Mouse (Mus musculus): ENCODE results near the gene Adh6b.

Adh6b gene

DNA sequence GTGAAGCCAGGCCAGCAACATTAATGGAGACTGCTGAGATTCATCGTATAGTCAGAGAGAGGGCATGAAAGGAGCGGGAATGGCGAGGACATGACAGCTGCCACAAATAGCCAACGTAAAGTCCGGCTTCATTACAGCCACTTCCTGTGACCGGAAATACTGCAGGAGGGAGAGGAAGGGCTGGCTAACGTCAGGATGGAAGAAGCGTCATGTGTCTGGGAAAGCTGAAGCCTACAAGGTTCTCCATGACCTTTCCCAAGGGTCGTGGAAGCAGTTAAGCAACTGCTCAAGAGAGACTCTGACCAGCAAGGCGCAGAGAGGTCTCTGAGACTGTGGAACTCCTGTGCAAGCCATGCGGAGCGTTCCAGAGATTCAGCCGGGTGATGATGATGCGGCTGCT is at the start of gene Adh6b:
Gene Adh6b (plus strand): TSS at position 305 of the 400 bp plus-strand sequence.
- peak; percentile 90 for DNase-seq

DNA sequence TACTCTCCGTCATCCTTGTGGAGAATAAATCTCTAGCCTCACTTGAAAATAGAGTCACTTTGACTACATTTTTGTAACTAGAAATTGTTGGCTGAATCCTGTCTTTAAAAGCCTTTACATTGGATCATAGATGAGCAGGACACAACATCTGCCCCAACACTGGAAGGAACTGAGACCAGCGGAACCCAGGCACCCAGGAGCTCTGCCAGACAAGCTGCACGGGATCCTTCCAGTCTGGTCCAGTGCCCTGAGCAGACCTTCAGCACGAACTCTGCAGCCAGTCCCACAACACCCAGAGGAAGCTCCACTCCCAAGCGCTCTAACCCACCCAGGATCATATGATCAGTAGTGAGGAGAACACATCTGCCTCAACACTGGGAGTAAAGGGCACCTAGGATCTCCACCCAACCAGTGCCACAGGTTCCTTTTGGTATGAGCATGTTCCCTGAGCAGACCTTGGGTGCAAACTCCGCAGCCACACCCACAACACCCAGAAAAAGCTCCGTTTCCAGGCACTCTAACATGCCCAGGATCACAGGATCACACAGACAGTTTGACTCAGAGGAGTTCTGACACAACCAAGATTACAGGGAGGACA is 48.2 kb upstream of the Adh6b start:
- peak; percentile 86 for DNase-seq

DNA sequence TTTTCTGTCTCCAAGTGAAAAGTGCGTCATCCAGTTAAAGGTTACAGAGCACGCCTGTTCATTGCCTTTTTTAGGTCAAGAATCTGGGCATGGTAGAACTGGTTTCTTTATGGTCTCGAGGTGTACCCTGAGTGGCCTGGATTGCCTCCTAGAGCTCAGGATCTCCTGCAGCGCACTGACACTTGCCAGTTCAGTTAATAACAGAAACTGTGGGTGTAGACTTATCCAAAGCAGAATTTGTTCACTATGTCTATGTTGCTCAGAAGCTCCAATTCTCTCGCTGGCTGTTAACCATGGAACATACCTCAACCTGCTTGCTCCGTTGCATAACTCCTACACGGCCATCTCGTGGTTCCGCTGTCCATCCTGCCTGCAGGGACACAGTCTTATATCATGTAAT is 41.4 kb upstream of the Adh6b start:
- peak; percentile 69 for DNase-seq

DNA sequence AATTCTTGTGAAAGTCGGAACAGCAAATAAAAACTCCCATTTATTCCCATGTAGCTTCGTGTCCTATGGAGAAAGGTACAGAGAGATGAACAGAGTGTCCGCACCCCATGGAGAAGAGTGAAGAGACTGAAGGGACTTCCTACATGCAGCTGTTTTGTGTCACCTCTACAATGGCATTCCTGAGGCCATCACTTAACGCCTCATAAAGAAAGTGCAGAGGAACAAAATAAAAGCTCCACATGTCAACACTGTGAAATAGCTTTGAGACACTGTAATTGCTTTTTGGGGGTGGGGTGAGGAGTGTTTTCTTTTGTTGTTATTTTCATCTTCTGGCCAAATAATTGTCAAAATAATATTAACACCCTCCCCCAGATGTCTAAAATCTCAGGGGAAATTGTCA is 38.9 kb upstream of the Adh6b start:
- peak; percentile 73 for DNase-seq

DNA sequence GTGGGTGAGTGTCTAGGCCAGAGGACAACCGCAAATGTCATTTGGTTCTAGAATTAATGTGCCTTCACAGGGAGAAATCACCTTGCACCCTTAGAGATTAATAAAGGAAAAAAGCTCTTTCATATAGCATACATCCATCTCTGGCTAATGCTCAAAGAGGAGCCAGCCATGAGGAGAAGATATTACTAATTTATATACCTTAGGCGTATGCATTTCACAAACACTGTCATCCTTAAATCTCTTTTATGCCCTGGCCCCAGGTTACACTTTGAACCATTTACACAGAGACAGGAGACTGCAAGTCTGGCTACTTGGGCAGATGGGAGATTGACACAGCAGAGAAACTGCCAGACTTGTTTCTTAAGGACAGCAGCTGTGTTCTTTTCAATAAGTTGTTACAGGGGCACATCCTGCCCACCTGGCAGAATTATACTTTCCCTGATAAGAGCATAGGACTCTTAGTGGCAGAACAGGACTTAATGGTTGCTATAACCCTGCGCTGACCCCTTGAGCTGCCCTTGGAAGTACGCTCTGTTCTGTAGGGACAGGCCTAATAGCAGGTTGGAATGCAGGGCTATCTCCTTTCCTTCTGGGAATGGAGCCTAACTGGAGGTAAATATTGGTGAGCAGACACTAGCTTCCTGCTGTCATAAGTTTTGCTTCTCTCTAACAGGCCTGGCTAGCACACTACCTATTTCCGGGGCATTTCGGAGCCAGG is 37.6 kb upstream of the Adh6b start:
- DNase-seq = peak; percentile 95

DNA sequence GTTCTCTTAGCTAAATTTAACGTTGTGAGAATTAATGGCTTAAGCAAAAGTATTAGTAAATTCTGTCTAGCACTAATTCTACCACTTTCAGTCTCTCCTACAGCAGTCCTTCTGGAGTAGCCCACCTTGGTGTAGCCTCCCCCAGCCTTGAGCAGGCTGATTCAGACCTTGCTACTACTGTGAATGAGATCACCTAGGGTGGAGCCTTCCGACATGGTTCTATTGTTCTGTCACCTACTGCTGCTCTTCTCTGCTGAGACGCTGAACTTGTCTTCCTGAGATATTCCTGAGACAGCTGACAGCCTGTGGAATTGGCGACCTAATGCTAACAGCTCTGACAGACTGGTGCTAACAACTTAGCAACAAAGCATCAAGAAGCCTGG is 37.1 kb upstream of the Adh6b start:
- peak; percentile 92 for DNase-seq

DNA sequence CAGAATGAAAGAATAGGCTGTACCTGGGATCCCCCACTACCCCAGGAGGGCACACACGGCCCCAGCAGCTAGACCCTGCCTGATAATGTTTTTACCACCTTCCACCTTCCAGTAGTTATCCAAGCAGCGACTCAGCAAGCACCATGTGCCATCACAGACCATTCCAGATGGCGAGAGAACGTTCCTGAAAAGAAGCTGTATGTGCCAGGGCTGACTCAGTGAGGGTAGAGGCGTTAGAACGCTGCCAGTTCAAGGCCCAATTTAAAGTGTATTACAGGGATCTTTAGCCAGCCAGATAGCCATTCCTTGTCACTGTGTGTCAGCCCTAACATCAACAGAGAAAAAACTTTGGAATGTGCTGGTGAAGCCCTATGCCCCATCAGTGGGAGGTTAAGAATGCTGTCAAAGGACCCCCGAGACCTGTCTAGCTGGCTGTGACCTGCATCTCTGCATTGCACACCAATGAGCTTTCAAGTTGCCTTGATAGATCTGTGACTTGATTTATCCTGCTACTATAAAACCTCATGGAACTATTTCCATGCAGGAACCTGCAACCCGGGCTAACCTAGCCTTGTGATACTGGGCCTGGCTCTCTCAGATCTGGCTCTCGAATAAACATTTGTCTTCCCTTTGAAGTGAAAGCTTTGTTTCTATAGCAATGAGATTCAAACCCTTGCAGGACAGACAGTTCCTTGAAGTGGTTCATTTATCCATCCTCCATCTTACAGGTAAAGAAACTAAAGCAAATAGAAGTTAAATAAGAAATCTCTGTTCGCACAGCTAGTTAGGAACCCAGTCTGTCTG is 35.9 kb upstream of the Adh6b start:
- DNase-seq = no peak

DNA sequence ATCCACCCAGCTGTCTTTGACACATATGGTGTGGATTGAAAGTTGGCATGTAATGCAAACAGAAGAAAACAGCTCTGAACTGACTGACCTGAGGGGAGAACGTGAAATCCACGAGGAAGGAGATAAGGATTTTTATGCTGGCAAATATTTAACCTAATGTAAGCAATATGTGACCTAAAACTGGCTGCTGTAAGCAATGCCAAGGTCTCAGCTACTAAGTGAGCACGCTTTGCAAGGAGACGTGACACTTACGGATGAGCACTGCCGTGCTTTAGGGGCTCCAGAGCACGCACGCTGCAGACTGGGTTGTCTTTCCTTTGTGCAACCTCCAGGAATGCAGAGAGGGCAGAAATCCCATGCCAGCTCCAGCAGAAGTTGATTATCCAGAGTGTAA is 35.3 kb upstream of the Adh6b start:
- no peak for DNase-seq

DNA sequence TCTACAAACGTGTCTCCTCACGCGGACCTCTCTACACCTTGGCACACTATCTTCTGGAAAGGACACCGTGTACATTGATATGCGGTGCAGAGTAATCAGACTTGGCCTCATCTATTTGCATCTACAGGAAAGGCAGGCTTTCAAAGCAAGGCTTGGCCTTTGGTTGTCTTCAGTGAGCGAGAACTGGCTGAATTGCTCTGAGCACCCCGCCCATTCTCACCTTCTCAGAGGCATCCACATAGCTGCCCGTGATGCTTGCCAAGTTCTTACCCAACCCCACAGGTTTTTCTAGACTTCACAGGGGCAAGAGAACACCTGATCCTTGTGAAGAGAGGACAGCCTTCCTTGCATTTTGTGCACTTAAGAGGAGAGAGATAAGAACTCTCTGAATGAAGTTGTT is 31.7 kb upstream of the Adh6b start:
- DNase-seq = no peak

DNA sequence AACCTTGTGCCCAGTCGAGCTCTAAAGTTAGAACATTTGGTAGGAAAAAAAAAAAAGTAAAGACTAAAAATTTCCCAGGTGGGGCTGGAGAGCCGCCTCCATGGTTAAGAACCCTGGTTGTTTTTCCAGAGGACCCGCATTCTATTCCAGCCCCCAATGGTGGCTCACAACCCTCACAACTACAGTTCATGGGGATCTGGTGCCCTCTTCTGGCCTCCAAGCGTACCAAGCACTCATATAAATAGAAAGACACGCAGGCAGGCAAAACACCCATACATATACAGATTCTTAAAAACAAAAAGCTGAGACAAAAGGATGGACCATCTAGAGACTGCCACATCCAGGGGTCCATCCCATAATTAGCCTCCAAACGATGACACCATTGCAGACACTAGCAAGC is 30.6 kb upstream of the Adh6b start:
- DNase-seq = no peak

DNA sequence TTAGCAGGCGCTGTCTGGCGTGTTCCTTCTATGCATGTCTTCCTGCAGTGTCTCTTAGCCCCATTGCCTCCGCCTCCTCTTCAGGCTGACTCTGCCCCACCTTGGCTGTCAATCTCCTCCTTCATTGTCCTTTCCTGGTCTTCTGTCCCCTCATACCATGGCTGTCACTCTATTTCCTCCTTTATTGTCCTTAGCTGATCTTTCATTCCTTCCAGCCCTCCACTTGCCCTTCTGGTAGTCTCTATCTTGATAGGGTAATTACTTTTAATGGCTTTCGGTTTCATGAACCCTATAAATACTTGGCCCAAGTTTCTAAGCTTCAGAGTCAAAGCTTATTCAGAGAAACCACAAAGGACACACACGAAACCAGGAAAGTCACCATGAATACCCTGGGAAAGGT is 28.6 kb upstream of the Adh6b start, which contains the start of gene Adh6a:
Gene Adh6a (plus strand): TSS at position 322 of the 400 bp plus-strand sequence.
- DNase-seq = no peak

DNA sequence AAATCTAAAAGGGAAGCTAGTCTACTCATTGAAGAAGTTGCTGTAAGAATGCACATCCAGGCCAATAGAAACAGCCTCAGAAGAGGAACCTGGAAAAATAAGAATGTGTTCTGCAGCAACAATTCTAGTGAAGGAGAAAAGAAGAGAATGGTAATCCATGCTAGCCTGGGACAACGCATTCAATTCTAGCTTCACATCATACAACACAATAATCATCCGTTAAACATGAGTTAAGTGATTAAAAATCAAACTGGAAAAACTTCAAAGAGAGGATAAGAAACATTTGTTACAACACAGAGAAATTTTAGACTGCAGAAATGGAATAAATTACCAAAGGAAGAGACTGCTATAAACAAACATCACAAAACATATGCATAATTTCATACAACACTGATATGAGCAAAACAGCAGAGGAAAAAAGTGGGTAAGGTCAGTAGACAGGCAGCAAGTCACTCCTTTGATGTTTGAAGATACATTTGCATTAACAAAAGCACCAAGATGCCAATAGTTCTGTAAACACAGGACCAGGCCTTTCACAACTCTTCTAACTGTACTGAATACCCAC is 24.6 kb upstream of the Adh6b start:
- DNase-seq = no peak

DNA sequence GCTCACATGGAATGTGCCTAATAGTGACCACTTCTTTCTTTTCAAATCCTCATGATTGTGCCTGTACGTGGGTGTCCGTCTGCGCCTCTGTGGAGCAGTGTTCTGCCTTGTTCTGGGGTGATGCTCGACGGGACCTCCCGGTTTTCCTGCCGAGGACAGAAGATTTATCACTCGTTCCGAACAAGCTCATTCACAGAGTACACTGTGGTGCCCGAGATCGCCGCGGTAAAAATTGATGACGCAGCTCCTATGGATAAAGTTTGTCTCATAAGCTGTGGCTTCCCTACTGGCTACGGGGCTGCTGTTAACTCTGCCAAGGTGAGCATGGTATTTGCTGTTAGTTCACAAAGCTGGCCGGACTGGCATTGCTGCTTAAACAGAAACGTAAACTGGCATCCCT is 16.6 kb upstream of the Adh6b start:
- DNase-seq = peak; percentile 83

DNA sequence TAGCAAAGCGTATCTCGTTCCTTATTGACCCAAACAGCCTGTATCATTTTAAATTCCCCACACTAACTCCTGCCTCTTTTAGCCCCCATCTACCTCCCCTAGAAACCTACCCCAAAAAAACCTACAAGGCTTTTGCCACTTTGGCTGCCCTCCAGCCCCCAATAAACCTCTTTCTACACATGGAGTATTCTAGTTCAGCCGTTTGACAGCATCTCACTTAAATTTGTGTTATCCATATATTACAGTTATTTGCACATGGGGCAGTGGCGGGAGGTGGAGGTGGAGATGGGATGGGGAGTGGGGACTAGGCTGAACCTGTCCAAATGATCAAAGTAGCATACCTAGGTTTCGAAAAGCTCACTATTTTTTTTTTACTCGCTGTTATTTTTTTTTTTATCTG is 16.1 kb upstream of the Adh6b start:
- DNase-seq = peak; percentile 73

DNA sequence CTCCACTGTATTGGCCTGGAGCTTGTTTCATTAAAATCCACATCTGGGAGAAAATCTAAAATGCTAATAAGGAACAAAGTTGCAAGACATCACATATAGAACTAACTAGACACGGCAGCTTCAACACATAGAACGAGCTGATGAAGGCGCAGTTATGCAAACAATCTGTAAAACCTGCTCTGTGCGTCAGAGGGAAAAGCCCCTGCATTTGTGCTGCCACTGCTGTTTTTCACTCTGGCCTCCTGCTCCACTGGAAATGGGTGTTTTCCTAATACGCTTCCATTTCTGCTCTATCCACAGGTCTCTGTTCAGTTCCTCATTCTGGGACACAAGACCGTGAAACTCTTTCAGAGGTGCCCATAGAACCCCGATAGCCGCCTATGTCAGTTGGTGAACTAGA is 7.7 kb upstream of the Adh6b start:
- DNase-seq = no peak

DNA sequence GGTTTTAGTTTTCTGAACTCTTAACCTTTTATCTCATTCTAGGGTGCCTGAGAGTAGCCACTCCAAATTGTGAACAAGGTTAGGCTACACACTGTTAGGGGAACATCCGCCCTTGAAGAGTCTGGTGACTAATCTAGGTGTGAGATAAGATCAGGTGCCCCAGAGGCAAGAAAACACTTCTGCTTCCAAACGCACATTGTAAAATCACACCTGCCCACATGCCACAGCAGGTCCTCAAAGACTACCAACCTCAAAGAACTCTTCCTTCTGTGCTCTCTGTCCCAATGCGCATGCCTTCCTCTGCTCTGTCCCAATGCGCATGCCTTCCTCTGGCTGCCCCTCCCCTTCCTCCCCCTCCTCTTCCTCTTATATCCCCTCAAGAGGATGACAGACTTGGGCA is 7.3 kb upstream of the Adh6b start:
- DNase-seq = no peak

DNA sequence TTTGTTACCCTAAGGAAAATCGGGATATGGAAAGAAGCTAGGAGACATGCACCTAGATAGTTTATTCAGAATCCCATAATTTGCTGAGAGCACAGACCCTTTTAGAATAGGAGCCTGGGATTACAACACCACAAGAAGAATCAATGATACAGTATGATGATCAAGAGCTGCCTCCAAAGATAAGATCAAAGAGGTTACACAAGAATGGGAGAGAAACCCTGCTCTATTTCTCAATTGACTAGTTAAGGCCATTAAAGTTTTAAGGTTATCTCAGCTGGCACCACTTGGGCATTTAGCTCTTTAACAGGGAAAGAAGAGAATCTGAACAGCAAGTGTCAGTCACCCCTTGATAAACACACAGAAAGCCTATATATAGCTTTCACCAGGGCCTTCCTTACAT is 6.0 kb upstream of the Adh6b start:
- no peak for DNase-seq

DNA sequence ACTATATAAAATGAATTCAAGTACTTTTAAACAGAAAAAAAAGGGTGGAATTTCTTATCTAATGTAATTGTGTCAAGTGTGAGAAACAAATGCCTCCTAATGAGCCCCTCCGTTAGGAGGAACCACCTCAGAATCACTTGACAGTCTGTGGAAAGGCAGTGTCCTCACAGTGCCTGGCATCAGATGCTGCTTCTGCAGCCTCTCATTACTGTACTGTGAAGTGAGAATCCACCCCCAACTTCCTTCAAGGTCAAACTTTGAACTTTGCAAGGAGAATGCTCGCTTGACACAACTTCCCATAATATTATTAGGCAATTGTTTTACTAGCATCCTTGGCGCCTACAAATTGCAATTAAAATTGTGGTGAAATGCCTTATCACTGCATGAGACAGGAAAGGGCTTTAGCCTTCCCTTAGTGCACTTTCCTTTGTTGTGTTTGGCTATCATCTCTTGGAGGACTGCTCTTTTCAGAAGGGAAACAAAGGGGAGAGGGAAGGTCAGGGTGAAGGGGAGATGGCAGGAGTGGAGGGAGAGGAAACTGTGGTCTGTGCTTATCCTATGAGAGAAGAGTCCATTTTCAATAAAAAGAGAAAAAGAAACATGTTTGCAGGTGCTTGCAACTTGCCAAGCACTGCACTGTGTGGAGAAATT is 5.3 kb upstream of the Adh6b start:
- DNase-seq = peak; percentile 92

DNA sequence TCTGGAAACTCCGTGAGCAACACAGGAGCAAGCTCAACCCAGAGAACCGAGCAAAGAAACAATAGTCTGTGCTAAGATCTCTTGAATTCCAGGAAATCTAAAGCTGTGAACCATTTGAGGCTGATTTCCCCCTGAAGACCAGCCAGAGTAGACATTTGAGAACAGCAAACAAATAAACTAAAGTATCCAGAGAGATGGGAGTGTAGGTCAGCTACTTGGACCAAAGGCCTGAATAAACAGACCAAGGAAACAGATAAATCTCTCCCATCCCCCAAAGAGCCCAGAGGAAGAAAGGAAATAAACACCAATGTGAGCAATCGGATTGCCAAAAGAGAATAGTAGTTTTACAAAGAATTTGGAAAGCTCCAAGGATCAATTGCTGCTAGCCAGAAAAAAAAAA is 5.5 kb downstream of the Adh6b start:
- DNase-seq = no peak

DNA sequence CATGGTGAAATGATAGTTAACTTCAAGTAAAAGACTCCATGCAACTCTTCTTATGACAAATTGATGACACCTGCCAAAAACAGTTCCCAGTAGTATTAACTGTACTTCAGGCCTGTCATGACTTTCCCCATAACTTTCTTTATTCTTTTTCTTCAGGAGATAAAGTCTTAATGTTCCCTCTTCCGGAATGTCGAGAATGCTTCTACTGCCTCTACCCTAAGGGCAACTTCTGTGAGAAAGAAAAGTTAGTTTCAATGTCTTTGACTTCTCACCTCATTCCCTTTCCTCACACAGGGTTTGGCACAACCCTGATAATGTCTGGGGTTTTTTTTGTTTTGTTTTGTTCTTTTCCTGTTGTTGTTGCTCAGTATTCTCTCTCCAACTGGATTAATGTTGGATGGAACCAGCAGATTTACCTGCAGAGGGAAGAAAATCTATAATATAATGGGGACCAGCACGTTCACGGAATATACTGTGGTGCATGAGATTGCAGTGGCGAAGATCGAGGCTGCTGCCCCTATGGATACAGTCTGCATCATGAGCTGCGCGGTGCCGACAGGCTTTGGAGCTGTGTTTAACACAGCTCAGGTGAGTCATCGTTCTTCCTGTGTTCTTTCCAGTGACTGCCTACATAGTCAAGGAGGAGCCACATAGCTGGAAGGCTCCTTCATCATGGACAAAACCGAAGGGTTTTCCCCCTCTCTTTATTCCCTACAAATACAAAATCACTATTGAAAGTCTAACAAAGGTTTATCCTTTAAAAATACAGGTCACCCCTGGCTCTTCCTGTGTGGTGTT is 10.6 kb downstream of the Adh6b start:
- DNase-seq = no peak

DNA sequence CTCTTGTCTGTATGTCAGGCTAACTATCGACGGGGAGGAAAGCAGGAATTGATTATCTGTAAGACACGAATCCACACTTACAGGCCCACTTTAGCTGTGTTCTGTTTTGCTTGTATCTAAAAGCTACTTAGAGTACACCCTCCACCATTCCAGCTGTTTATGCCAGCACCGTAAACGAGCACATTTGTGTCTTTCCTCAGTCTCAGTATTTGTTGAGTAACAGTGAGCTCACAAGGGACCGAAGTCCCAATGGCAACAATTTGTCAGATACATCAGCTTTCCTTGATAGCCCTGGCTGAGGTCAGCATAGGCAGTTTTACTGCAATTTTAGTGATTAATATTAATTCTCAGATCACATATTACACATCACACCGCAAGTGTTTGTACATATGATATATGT is 17.3 kb downstream of the Adh6b start:
- no peak for DNase-seq

DNA sequence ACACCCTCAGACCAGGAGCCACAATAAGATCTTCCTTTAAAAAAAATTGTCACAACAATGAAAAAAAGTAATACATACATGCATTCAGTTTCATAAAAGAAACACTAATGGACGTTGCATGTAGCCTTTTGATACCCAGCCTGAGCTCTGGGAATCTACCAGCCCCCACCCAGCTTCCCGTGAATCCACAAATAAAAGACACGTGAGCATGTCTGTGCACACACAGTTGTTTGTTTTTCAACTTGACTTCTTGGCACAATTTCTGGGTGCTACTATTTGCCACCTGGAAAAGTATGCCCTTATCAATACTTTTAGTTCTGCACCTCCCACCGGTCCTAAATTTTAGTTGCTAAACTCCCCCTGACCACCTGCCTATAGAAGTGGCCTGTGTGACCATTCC is 19.1 kb downstream of the Adh6b start:
- DNase-seq = no peak

All from heart, adult 11 months (tissue).